ENCODE assay signal across 9 mouse cellular contexts in the genomic region with DNA sequence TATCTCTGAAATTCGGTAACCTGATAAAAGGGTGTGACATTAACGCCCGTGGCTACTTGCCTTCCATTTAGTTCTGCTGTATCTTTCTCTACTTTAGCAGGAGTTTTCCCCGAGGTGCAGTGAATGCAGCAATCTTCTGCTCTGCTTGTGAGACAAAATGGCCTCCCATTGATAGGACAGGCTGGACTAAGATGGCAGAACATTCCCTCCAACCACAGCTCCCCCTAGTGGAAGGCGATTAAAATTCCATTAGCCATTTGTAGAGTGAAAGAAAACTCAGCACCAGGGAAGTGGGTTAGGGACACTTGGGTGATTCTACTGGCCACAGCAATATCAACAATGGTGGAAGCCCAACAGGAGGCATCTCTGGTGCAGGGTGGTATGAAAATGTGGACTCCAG. TPM values are rescaled to one million over a fixed set of nuclear protein-coding genes. Genes with fewer than 3 reads are reported as not detected.
DNase-seq lines count a peak whose midpoint lies in the region; ATAC-seq lines count a peak whose summit lies in the region.
"Had no signal": no experiment of that assay in that cellular context is flagged by ENCODE, and none has a peak within 500 bp of the region (broad histone marks: within the 10 kb centered on the region; RNA-seq: fewer than 3 reads in every experiment).

No protein-coding gene starts in this region.

- no peaks in the 10 kb centered on the region for H3K27me3 ChIP-seq in liver, embryonic 12.5 days (replicated peaks)

- 58% methylated on average over 5 of the region's 5 CpGs for WGBS in liver, embryonic 12.5 days (ENCODE audit: insufficient replicate concordance)

- H3K9me3 ChIP-seq in liver, embryonic 12.5 days (replicated peaks), result no peaks in the 10 kb centered on the region

- H3K4me1 ChIP-seq in liver, embryonic 12.5 days, result no peaks in the 10 kb centered on the region

- H3K4me3 ChIP-seq in liver, embryonic 12.5 days, result no peak overlapping the region

- no peak overlapping the region for H3K4me2 ChIP-seq in liver, embryonic 12.5 days

- no peak for ATAC-seq in liver, embryonic 12.5 days

- no peak overlapping the region for H3K9ac ChIP-seq in liver, embryonic 12.5 days

- peak; percentile 41 to 70 for DNase-seq in cerebellum, postnatal 14 days
- DNase-seq in cerebellum, adult 11-12 months, result no peak
- DNase-seq in liver, result peak; percentile 24
- DNase-seq in T-cell, adult 2 months (ENCODE audit: low spot score), result peak; percentile 58
- DNase-seq in lung, postnatal 25 days (ENCODE audit: low spot score), result peak; percentile 61
- no peak for DNase-seq in urinary bladder, postnatal 36 days (ENCODE audit: low spot score in 2 of 2)
- DNase-seq in frontal cortex, postnatal 14 days (ENCODE audit: low spot score in 2 of 2), result no peak

- no peak overlapping the region for H3K27ac ChIP-seq in liver, embryonic 12.5 days

- H3K36me3 ChIP-seq in liver, embryonic 12.5 days, result no peaks in the 10 kb centered on the region

RNA-seq across cellular contexts. Expression of gene Mpeg1, which starts 6.9 kb away (rescaled TPM):
- 0.63 and 0.76 TPM in 2 replicates for polyA plus RNA-seq in liver, embryonic 12.5 days (2016; fragmentation: Nextera tagmentation; extraction: Ambion mirVana)

RNA-seq across cellular contexts. Expression of gene Dtx4, which starts 33.8 kb away (rescaled TPM):
- polyA plus RNA-seq in liver, embryonic 12.5 days (2016; fragmentation: Nextera tagmentation; extraction: Ambion mirVana), result 2.7 and 2.9 TPM in 2 replicates

RNA-seq across cellular contexts. Expression of gene Pfpl, which starts 39.7 kb away (rescaled TPM):
- not detected in 2 replicates for polyA plus RNA-seq in liver, embryonic 12.5 days (2016; fragmentation: Nextera tagmentation; extraction: Ambion mirVana)
- polyA plus RNA-seq: heart, embryonic 16.5 days had no signal

RNA-seq across cellular contexts. Expression of gene Olfr1441, which starts 50.2 kb away (rescaled TPM):
- not detected in 2 replicates for polyA plus RNA-seq in liver, embryonic 12.5 days (2016; fragmentation: Nextera tagmentation; extraction: Ambion mirVana)
- polyA plus RNA-seq: heart, embryonic 16.5 days had no signal

Comparison
In these comparisons a context has a peak if more than half of its experiments do, and no peak if none do; other contexts are left out.
1. DNase-seq: peak in cerebellum, postnatal 14 days (2 of 2), liver (single experiment), T-cell, adult 2 months (single experiment) and lung, postnatal 25 days (single experiment); none in cerebellum, adult 11-12 months (single experiment), urinary bladder, postnatal 36 days (0 of 2) and frontal cortex, postnatal 14 days (0 of 2).